Mouse (Mus musculus): ENCODE results near the gene Mucl1.
"Not testable (repeated sequence)": the region's sequence is repeated elsewhere in the genome, so short reads cannot be mapped to it uniquely, and the experiment has no call there.

Gene Mucl1

GRCm38 (mm10) chr15:103755369-103755768, at the start of gene Mucl1:
TSS of gene Mucl1 (minus strand) at chr15:103755469.
- no peak for DNase-seq (ENCODE audit: low read depth)

- peak; percentile 64 for DNase-seq (ENCODE audit: low read depth)
Observed at GRCm38 (mm10) chr15:103766836-103767235, 11.6 kb upstream of the Mucl1 start.

- DNase-seq (ENCODE audit: low read depth), result not testable (repeated sequence)
Observed at GRCm38 (mm10) chr15:103716861-103717260, 38.4 kb downstream of the Mucl1 start.
